Mouse (Mus musculus) cortical plate, adult 2 months (tissue): ENCODE measurements around the gene Asb15.

Experiments
- CTCF ChIP-seq: fragments of 200-500 bp; IDR thresholded peaks from 2 replicates; pipeline ENCODE4 v1.5.1; 2011; ENCODE audit warnings: mild to moderate bottlenecking, control low read depth, low read length; ENCODE audit not compliant: insufficient read depth; ENCODE audit errors: extremely low read depth
- POLR2A ChIP-seq: fragments of 200-500 bp; IDR thresholded peaks from 2 replicates; pipeline ENCODE4 v1.6.1; 2011; ENCODE audit warnings: mild to moderate bottlenecking, low read length, control low read depth; ENCODE audit not compliant: insufficient read depth; ENCODE audit errors: extremely low read depth

GRCm38 (mm10) chr6:24619285-24620045 is 91.5 kb downstream of the Asb15 start:
- no peak for TF ChIP-seq POLR2A
- TF ChIP-seq CTCF = no peak
